In the genomic region with DNA sequence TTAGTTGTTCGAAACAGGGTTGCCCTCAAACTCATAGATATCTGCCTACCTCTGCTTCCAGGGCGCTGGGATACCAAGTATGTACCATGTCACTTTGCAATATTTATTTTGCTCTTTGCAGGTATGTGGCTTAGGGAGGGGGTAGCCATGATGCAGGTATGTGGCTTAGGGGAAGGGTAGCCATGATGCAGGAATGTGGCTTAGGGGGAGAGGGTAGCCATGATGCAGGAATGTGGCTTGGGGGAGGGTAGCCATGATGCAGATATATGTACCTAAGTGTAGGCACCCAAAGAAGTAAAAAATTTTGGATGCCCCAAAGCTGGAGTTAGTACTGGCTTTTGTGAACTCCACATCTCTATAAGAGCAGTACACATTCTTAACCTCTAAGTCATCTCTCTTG, we compare ENCODE assay signal across 27 mouse cellular contexts. TPM values are rescaled to one million over a fixed set of nuclear protein-coding genes. Genes with fewer than 3 reads are reported as not detected.
"Had no signal": no experiment of that assay in that cellular context is flagged by ENCODE, and none has a peak within 500 bp of the region (broad histone marks: within the 10 kb centered on the region; RNA-seq: fewer than 3 reads in every experiment).

No protein-coding gene starts in this region.

- H3K4me2 ChIP-seq: kidney, embryonic 15.5 days; limb, embryonic 12.5 days; limb, embryonic 15.5 days; liver, embryonic 11.5 days; lung, embryonic 15.5 days; neural tube, embryonic 12.5 days; neural tube, embryonic 15.5 days; stomach, embryonic 15.5 days had no signal

- H3K36me3 ChIP-seq: kidney, embryonic 15.5 days; limb, embryonic 12.5 days; limb, embryonic 15.5 days; lung, embryonic 15.5 days; midbrain, embryonic 10.5 days; neural tube, embryonic 12.5 days; neural tube, embryonic 15.5 days; stomach, embryonic 15.5 days had no signal

- DNase-seq: kidney, adult 8-10 months; kidney, postnatal 10 days; kidney, postnatal 36 days; left cerebral cortex, postnatal 4 days; liver, postnatal 0 days; lung, postnatal 10 days; lung, postnatal 36 days; midbrain, embryonic 14.5 days; retina, postnatal 1 day; right cerebral cortex, postnatal 25 days; spleen, adult 18-20 months; thymus, postnatal 25 days had no signal

- H3K4me1 ChIP-seq: kidney, embryonic 15.5 days; limb, embryonic 12.5 days; limb, embryonic 15.5 days; lung, embryonic 15.5 days; megakaryocyte, embryonic 14.5 days; midbrain, embryonic 10.5 days; neural tube, embryonic 12.5 days; neural tube, embryonic 15.5 days; stomach, embryonic 15.5 days had no signal

- H3K27ac ChIP-seq: kidney, embryonic 15.5 days; limb, embryonic 12.5 days; limb, embryonic 15.5 days; liver, embryonic 14.5 days; lung, embryonic 15.5 days; midbrain, embryonic 10.5 days; neural tube, embryonic 12.5 days; neural tube, embryonic 15.5 days; stomach, embryonic 15.5 days had no signal

- H3K9me3 ChIP-seq: kidney, embryonic 15.5 days; limb, embryonic 15.5 days; lung, embryonic 15.5 days; neural tube, embryonic 12.5 days; neural tube, embryonic 15.5 days; stomach, embryonic 15.5 days had no signal

- H3K9ac ChIP-seq: kidney, embryonic 15.5 days; limb, embryonic 12.5 days; limb, embryonic 15.5 days; liver, embryonic 14.5 days; liver, postnatal 0 days; lung, embryonic 15.5 days; neural tube, embryonic 12.5 days; neural tube, embryonic 15.5 days; stomach, embryonic 15.5 days had no signal

- H3K4me3 ChIP-seq: kidney, embryonic 15.5 days; limb, embryonic 12.5 days; limb, embryonic 15.5 days; lung, embryonic 15.5 days; megakaryocyte, embryonic 14.5 days; midbrain, embryonic 10.5 days; neural tube, embryonic 12.5 days; neural tube, embryonic 15.5 days; stomach, embryonic 15.5 days had no signal

- H3K27me3 ChIP-seq: kidney, embryonic 15.5 days; limb, embryonic 12.5 days; limb, embryonic 15.5 days; lung, embryonic 15.5 days; megakaryocyte, embryonic 14.5 days; neural tube, embryonic 12.5 days; neural tube, embryonic 15.5 days; stomach, embryonic 15.5 days had no signal

- ATAC-seq: liver, postnatal 0 days had no signal

RNA-seq across cellular contexts. Expression of gene Triml2, which starts 1.9 kb away (rescaled TPM):
- total RNA-seq: layer of hippocampus, postnatal 14 days; left cerebral cortex, adult 8-10 months; left cerebral cortex, postnatal 4 days had no signal
- polyA plus RNA-seq: kidney, embryonic 15.5 days; limb, embryonic 12.5 days; limb, embryonic 15.5 days; liver, embryonic 11.5 days; liver, embryonic 14.5 days; liver, postnatal 0 days; lung, embryonic 15.5 days; midbrain, embryonic 10.5 days; midbrain, embryonic 14.5 days; neural tube, embryonic 12.5 days; neural tube, embryonic 15.5 days; stomach, embryonic 15.5 days; thymus, postnatal 0 days had no signal

RNA-seq across cellular contexts. Expression of gene Triml1, which starts 41.0 kb away (rescaled TPM):
- total RNA-seq: layer of hippocampus, postnatal 14 days; left cerebral cortex, adult 8-10 months; left cerebral cortex, postnatal 14 days; left cerebral cortex, postnatal 4 days had no signal
- polyA plus RNA-seq: kidney, embryonic 15.5 days; limb, embryonic 12.5 days; limb, embryonic 15.5 days; liver, embryonic 11.5 days; liver, embryonic 14.5 days; liver, postnatal 0 days; lung, embryonic 15.5 days; midbrain, embryonic 10.5 days; midbrain, embryonic 14.5 days; neural tube, embryonic 12.5 days; neural tube, embryonic 15.5 days; stomach, embryonic 15.5 days; thymus, postnatal 0 days had no signal
